Mouse (Mus musculus) kidney, embryonic 15.5 days (tissue): Measurements from ENCODE around the gene Fbxo40. TPM values are rescaled to one million over a fixed set of nuclear protein-coding genes. Genes with fewer than 3 reads are reported as not detected.

Source experiments
- ATAC-seq: fragments of 200-750 bp; cut with Nextera tagmentation; replicated peaks from 2 replicates; pipeline ENCODE4 v1.8.0; 2017; ENCODE audit warnings: moderate TSS enrichment; ENCODE audit not compliant: low FRiP score
- H3K27ac ChIP-seq: fragments of 300-500 bp; sonication (generic); 2 replicates; pipeline ENCODE4 v1.5.1; 2015; ENCODE audit warnings: mild to moderate bottlenecking, inconsistent platforms
- H3K27me3 ChIP-seq: fragments of 300-500 bp; sonication (generic); 2 replicates; pipeline ENCODE4 v1.6.1; 2015; ENCODE audit warnings: inconsistent platforms
- H3K36me3 ChIP-seq: fragments of 300-500 bp; sonication (generic); 2 replicates; pipeline ENCODE4 v1.6.1; 2015; ENCODE audit warnings: inconsistent platforms
- H3K4me1 ChIP-seq: fragments of 300-500 bp; sonication (generic); 2 replicates; pipeline ENCODE4 v1.6.1; 2015; ENCODE audit warnings: inconsistent platforms
- H3K4me2 ChIP-seq: fragments of 300-500 bp; sonication (generic); 2 replicates; pipeline ENCODE4 v1.6.1; 2015; ENCODE audit warnings: moderate library complexity, mild to moderate bottlenecking, inconsistent platforms
- H3K4me3 ChIP-seq: fragments of 300-500 bp; sonication (generic); replicated peaks from 2 replicates; pipeline ENCODE4 v1.5.1; 2015; ENCODE audit warnings: mild to moderate bottlenecking, inconsistent platforms
- H3K9ac ChIP-seq: fragments of 300-500 bp; sonication (generic); 2 replicates; pipeline ENCODE4 v1.6.1; 2015; ENCODE audit warnings: mild to moderate bottlenecking, inconsistent platforms
- H3K9me3 ChIP-seq: fragments of 300-500 bp; sonication (generic); replicated peaks from 2 replicates; pipeline ENCODE4 v1.6.1; 2016; ENCODE audit warnings: inconsistent platforms
- WGBS: fragments of 180-500 bp; shearing (Covaris S2); methylation state at CpG from one replicate; pipeline ENCODE4 v1.1.7; 2015; ENCODE audit warnings: mixed read lengths; 5-methylcytosine and 5-hydroxymethylcytosine counted together
- polyA plus RNA-seq: library from polyadenylated mRNA; unstranded; fragments of >200 nt; fragmentation: Nextera tagmentation; extraction: Ambion mirVana; gene quantifications from 2 replicates; pipeline ENCODE4 v1.2.1, GENCODE M21; 2015

Fbxo40 gene
- polyA plus RNA-seq, 1 experiment from 2014 or later, result 1.4 TPM

- ATAC-seq, result no peak
- H3K27me3 ChIP-seq, result no peaks in the 10 kb centered on the region
- WGBS, result 51% methylated on average over 12 of the region's 12 CpGs
These were observed 45.3 kb downstream of the Fbxo40 start for GRCm38 (mm10) chr16:36944895-36945424.

GRCm38 (mm10) chr16:36943591-36943990 lies 46.7 kb downstream of the Fbxo40 start:
- Histone ChIP-seq H3K4me2 (no peak overlapping the region), H3K27ac (no peak overlapping the region), H3K27me3 (no peaks in the 10 kb centered on the region), H3K9ac (no peak overlapping the region), H3K9me3 (no peaks in the 10 kb centered on the region), H3K4me3 (no peak overlapping the region), H3K36me3 (no peaks in the 10 kb centered on the region), H3K4me1 (no peaks in the 10 kb centered on the region)
- 89% methylated on average over 3 of the region's 3 CpGs for WGBS
- ATAC-seq, result no peak

More at GRCm38 (mm10) chr16:36944895-36945424, 45.3 kb downstream of the Fbxo40 start:
- Histone ChIP-seq H3K36me3 (no peaks in the 10 kb centered on the region), H3K9me3 (no peaks in the 10 kb centered on the region), H3K4me2 (no peak overlapping the region), H3K4me1 (no peaks in the 10 kb centered on the region), H3K4me3 (no peak overlapping the region), H3K27ac (no peak overlapping the region), H3K9ac (no peak overlapping the region)

GRCm38 (mm10) chr16:36941895-36942294 lies 48.4 kb downstream of the Fbxo40 start:
- Histone ChIP-seq H3K9ac (no peak overlapping the region), H3K4me2 (no peak overlapping the region), H3K36me3 (no peaks in the 10 kb centered on the region), H3K9me3 (no peaks in the 10 kb centered on the region), H3K4me3 (no peak overlapping the region), H3K27me3 (no peaks in the 10 kb centered on the region), H3K27ac (no peak overlapping the region), H3K4me1 (no peaks in the 10 kb centered on the region)
- no peak for ATAC-seq
- WGBS, result 69% methylated on average over 4 of the region's 4 CpGs

GRCm38 (mm10) chr16:36941137-36941727 lies 49.0 kb downstream of the Fbxo40 start:
- no peak overlapping the region for H3K4me3 ChIP-seq
- H3K4me1 ChIP-seq, result no peaks in the 10 kb centered on the region
- no peak overlapping the region for H3K27ac ChIP-seq
- 66% methylated on average over 6 of the region's 6 CpGs for WGBS
- H3K9me3 ChIP-seq, result no peaks in the 10 kb centered on the region
- H3K9ac ChIP-seq, result no peak overlapping the region
- no peaks in the 10 kb centered on the region for H3K27me3 ChIP-seq
- ATAC-seq, result no peak
- no peaks in the 10 kb centered on the region for H3K36me3 ChIP-seq
- no peak overlapping the region for H3K4me2 ChIP-seq

GRCm38 (mm10) chr16:36935814-36936213 lies 54.5 kb downstream of the Fbxo40 start:
- Histone ChIP-seq H3K4me2 (no peak overlapping the region), H3K9me3 (no peaks in the 10 kb centered on the region), H3K36me3 (peaks cover 26% of the 10 kb centered on the region), H3K9ac (no peak overlapping the region), H3K4me3 (no peak overlapping the region), H3K27me3 (no peaks in the 10 kb centered on the region), H3K4me1 (0 out of 2 replicates have a peak, but pooled peaks cover 4% of the 10 kb centered on the region), H3K27ac (no peak overlapping the region)
- no peak for ATAC-seq
- WGBS, result 79% methylated on average over 3 of the region's 3 CpGs

GRCm38 (mm10) chr16:36934841-36935620 lies 55.2 kb downstream of the Fbxo40 start, which contains the start of gene Hcls1:
Hcls1 (plus strand) TSS chr16:36934983.
- H3K4me1 ChIP-seq, result 0 out of 2 replicates have a peak, but pooled peaks cover 4% of the 10 kb centered on the region
- H3K4me2 ChIP-seq, result 0 out of 2 replicates have a peak within 1 kb of the TSS, but pooled peaks have one; percentile 5
- peak within 1 kb of the TSS; percentile 58 for H3K27ac ChIP-seq
- H3K9ac ChIP-seq, result no peak within 1 kb of the TSS
- H3K27me3 ChIP-seq, result no peaks in the 10 kb centered on the region
- 71% methylated on average over 7 of the region's 7 CpGs for WGBS
- ATAC-seq, result no peak
- no peaks in the 10 kb centered on the region for H3K9me3 ChIP-seq
- H3K36me3 ChIP-seq, result peaks cover 34% of the 10 kb centered on the region
- peak within 1 kb of the TSS; percentile 10; the same call in 1 of the 2 replicates for H3K4me3 ChIP-seq

- Histone ChIP-seq H3K27ac (peak overlapping the region; percentile 58), H3K9me3 (no peaks in the 10 kb centered on the region), H3K4me2 (0 out of 2 replicates have a peak overlapping the region, but pooled peaks have one; percentile 5), H3K4me1 (0 out of 2 replicates have a peak, but pooled peaks cover 4% of the 10 kb centered on the region), H3K4me3 (no peak overlapping the region), H3K9ac (no peak overlapping the region), H3K36me3 (peaks cover 41% of the 10 kb centered on the region), H3K27me3 (no peaks in the 10 kb centered on the region)
- peak; percentile 72 for ATAC-seq
- 35% methylated on average over 6 of the region's 6 CpGs for WGBS
These were observed 56.0 kb downstream of the Fbxo40 start for GRCm38 (mm10) chr16:36934131-36934840.

- peaks cover 59% of the 10 kb centered on the region for H3K36me3 ChIP-seq
- WGBS, result 92% methylated on average over 6 of the region's 6 CpGs
These were observed 57.7 kb downstream of the Fbxo40 start for GRCm38 (mm10) chr16:36932546-36932945.

GRCm38 (mm10) chr16:36931976-36932375 lies 58.3 kb downstream of the Fbxo40 start:
- H3K4me2 ChIP-seq, result no peak overlapping the region
- H3K9ac ChIP-seq, result no peak overlapping the region
- H3K4me3 ChIP-seq, result no peak overlapping the region
- 0 out of 2 replicates have a peak, but pooled peaks cover 4% of the 10 kb centered on the region for H3K4me1 ChIP-seq
- no peak for ATAC-seq
- WGBS, result 85% methylated on average over 3 of the region's 3 CpGs
- no peaks in the 10 kb centered on the region for H3K27me3 ChIP-seq
- peaks cover 65% of the 10 kb centered on the region for H3K36me3 ChIP-seq
- H3K27ac ChIP-seq, result no peak overlapping the region
- H3K9me3 ChIP-seq, result no peaks in the 10 kb centered on the region

More at GRCm38 (mm10) chr16:36932546-36932945, 57.7 kb downstream of the Fbxo40 start:
- no peak overlapping the region for H3K27ac ChIP-seq
- 0 out of 2 replicates have a peak, but pooled peaks cover 4% of the 10 kb centered on the region for H3K4me1 ChIP-seq
- no peak overlapping the region for H3K4me2 ChIP-seq
- ATAC-seq, result no peak
- no peaks in the 10 kb centered on the region for H3K9me3 ChIP-seq
- no peak overlapping the region for H3K4me3 ChIP-seq
- H3K9ac ChIP-seq, result no peak overlapping the region
- H3K27me3 ChIP-seq, result no peaks in the 10 kb centered on the region

GRCm38 (mm10) chr16:36931381-36931780 lies 58.9 kb downstream of the Fbxo40 start:
- peaks cover 70% of the 10 kb centered on the region for H3K36me3 ChIP-seq
- 97% methylated on average over 10 of the region's 10 CpGs for WGBS
- ATAC-seq, result no peak

GRCm38 (mm10) chr16:36930231-36931136 lies 59.8 kb downstream of the Fbxo40 start:
- H3K27ac ChIP-seq, result no peak overlapping the region
- no peaks in the 10 kb centered on the region for H3K9me3 ChIP-seq
- H3K9ac ChIP-seq, result no peak overlapping the region
- no peak overlapping the region for H3K4me3 ChIP-seq
- H3K4me2 ChIP-seq, result no peak overlapping the region
- ATAC-seq, result no peak
- 66% methylated on average over 11 of the region's 11 CpGs for WGBS
- H3K27me3 ChIP-seq, result no peaks in the 10 kb centered on the region
- H3K4me1 ChIP-seq, result 0 out of 2 replicates have a peak, but pooled peaks cover 4% of the 10 kb centered on the region
- H3K36me3 ChIP-seq, result peaks cover 79% of the 10 kb centered on the region

More at GRCm38 (mm10) chr16:36931381-36931780, 58.9 kb downstream of the Fbxo40 start:
- Histone ChIP-seq H3K4me1 (0 out of 2 replicates have a peak, but pooled peaks cover 4% of the 10 kb centered on the region), H3K4me3 (no peak overlapping the region), H3K27ac (no peak overlapping the region), H3K4me2 (no peak overlapping the region), H3K27me3 (no peaks in the 10 kb centered on the region), H3K9ac (no peak overlapping the region), H3K9me3 (no peaks in the 10 kb centered on the region)
